Mouse (Mus musculus) CH12.LX (cell line): Measurements from ENCODE around the gene 4921507P07Rik. TPM values are rescaled to one million over a fixed set of nuclear protein-coding genes. Genes with fewer than 3 reads are reported as not detected.

Source experiments
- DNase-seq: peaks from one replicate; pipeline ENCODE4 v3.0.0-alpha.2; 2013; ENCODE audit errors: extremely low read depth
- H3K27ac ChIP-seq: 2 replicates; pipeline ENCODE4 v1.5.1; 2012; ENCODE audit warnings: low read depth, mild to moderate bottlenecking, control low read depth, moderate library complexity; ENCODE audit not compliant: insufficient read depth
- H3K27me3 ChIP-seq: replicated peaks from 2 replicates; pipeline ENCODE3; 2012; ENCODE audit warnings: inconsistent platforms
- H3K36me3 ChIP-seq, 2 experiments: replicated peaks in 1 of 2; 2 replicates each; pipeline versions ENCODE3 to v1.6.1; 2012; ENCODE audit warnings: inconsistent platforms in 1 of 2, low read length in 1 of 2, mild to moderate bottlenecking in 1 of 2, mixed read lengths in 1 of 2, moderate library complexity in 1 of 2; ENCODE audit not compliant: control insufficient read depth in 1 of 2, insufficient read depth in 1 of 2
- H3K4me1 ChIP-seq, 2 experiments: 2 replicates each; pipeline ENCODE4 v1.6.1; 2012; ENCODE audit warnings: inconsistent platforms in 1 of 2, moderate library complexity in 1 of 2; ENCODE audit not compliant: insufficient read depth in 2 of 2, control insufficient read depth in 1 of 2
- H3K4me2 ChIP-seq: 2 replicates; pipeline ENCODE4 v1.6.1; 2012; ENCODE audit warnings: low read depth, mild to moderate bottlenecking, control low read depth; ENCODE audit not compliant: poor library complexity, insufficient read depth, severe bottlenecking
- H3K4me3 ChIP-seq, 3 experiments: fragments of 150-350 bp in 1 of 3; sonication (generic) in 1 of 3; replicated peaks in 1 of 3; 2 replicates each; pipeline versions ENCODE3 to v1.5.1; 2011 to 2012; ENCODE audit warnings: low read depth in 2 of 3, low read length in 2 of 3, mild to moderate bottlenecking in 2 of 3, moderate library complexity in 2 of 3, control low read depth in 1 of 3, improper control_type of control experiment in 1 of 3, inconsistent platforms in 1 of 3, mixed read lengths in 1 of 3; ENCODE audit not compliant: poor library complexity in 1 of 3
- H3K79me2 ChIP-seq: replicated peaks from 2 replicates; pipeline ENCODE4 v1.6.1; 2012; ENCODE audit warnings: mild to moderate bottlenecking, moderate library complexity; ENCODE audit not compliant: control insufficient read depth, poor library complexity, insufficient read depth, severe bottlenecking; ENCODE audit errors: extremely low read depth
- H3K9ac ChIP-seq: 2 replicates; pipeline ENCODE4 v1.6.1; 2012; ENCODE audit warnings: low read depth, mild to moderate bottlenecking, control low read depth, moderate library complexity; ENCODE audit not compliant: insufficient read depth
- H3K9me3 ChIP-seq: replicated peaks from 2 replicates; pipeline ENCODE3; 2012; ENCODE audit warnings: low read length, inconsistent platforms, mixed read lengths
- CHD1 ChIP-seq: IDR thresholded peaks from 2 replicates; pipeline ENCODE4 v1.6.1; 2012; ENCODE audit warnings: low read depth, low read length, improper control_type of control experiment, inconsistent platforms
- CTCF ChIP-seq, 2 experiments: IDR thresholded peaks in 1 of 2; conservative IDR thresholded peaks in 1 of 2; 2 replicates each; pipeline ENCODE4 v1.5.1; 2011 to 2012; ENCODE audit warnings: low read depth in 2 of 2, low read length in 2 of 2, improper control_type of control experiment in 1 of 2, inconsistent platforms in 1 of 2, mild to moderate bottlenecking in 1 of 2, moderate library complexity in 1 of 2
- E2F4 ChIP-seq: IDR thresholded peaks from 2 replicates; pipeline ENCODE4 v1.6.1; 2011; ENCODE audit warnings: low read depth, low read length, improper control_type of control experiment; ENCODE audit not compliant: insufficient replicate concordance
- EP300 ChIP-seq: IDR thresholded peaks from 2 replicates; pipeline ENCODE4 v1.6.1; 2011; ENCODE audit warnings: low read length, improper control_type of control experiment
- HCFC1 ChIP-seq: IDR thresholded peaks from 2 replicates; pipeline ENCODE4 v1.6.1; 2012; ENCODE audit warnings: low read depth, mild to moderate bottlenecking, inconsistent platforms, low read length, improper control_type of control experiment
- IRF4 ChIP-seq: IDR thresholded peaks from 2 replicates; pipeline ENCODE4 v1.6.1; 2014; ENCODE audit warnings: low read depth, mild to moderate bottlenecking, inconsistent platforms, low read length, improper control_type of control experiment
- MAZ ChIP-seq: IDR thresholded peaks from 2 replicates; pipeline ENCODE4 v1.6.1; 2012; ENCODE audit warnings: low read depth, mild to moderate bottlenecking, inconsistent platforms, low read length, improper control_type of control experiment, moderate library complexity
- MEF2A ChIP-seq: IDR thresholded peaks from 2 replicates; pipeline ENCODE4 v1.6.1; 2014; ENCODE audit warnings: low read depth, mild to moderate bottlenecking, inconsistent platforms, low read length, improper control_type of control experiment, borderline replicate concordance
- MXI1 ChIP-seq: IDR thresholded peaks from 2 replicates; pipeline ENCODE4 v1.6.1; 2011; ENCODE audit warnings: mild to moderate bottlenecking, low read depth, low read length, improper control_type of control experiment
- PAX5 ChIP-seq: IDR thresholded peaks from 2 replicates; pipeline ENCODE4 v1.6.1; 2012; ENCODE audit warnings: low read length, inconsistent platforms, mixed read lengths
- POLR2AphosphoS2 ChIP-seq: IDR thresholded peaks from 2 replicates; pipeline ENCODE4 v1.6.1; 2011; ENCODE audit warnings: low read depth, low read length, improper control_type of control experiment
- RCOR1 ChIP-seq: conservative IDR thresholded peaks from 2 replicates; pipeline ENCODE4 v1.6.1; 2012; ENCODE audit warnings: low read depth, mild to moderate bottlenecking, inconsistent platforms, low read length, improper control_type of control experiment
- TBP ChIP-seq: conservative IDR thresholded peaks from 2 replicates; pipeline ENCODE4 v1.6.1; 2011; ENCODE audit warnings: low read depth, low read length, improper control_type of control experiment
- USF2 ChIP-seq: conservative IDR thresholded peaks from 2 replicates; pipeline ENCODE4 v1.6.1; 2011; ENCODE audit warnings: low read depth, low read length, improper control_type of control experiment
- ZNF384 ChIP-seq: IDR thresholded peaks from 2 replicates; pipeline ENCODE4 v1.6.1; 2012; ENCODE audit warnings: low read depth, low read length, improper control_type of control experiment, inconsistent platforms
- dilution Hi-C: fragments of 300-500 bp; cut with MboI; formaldehyde crosslinking; loops from 2 replicates; pipeline ENCODE4 v1.14.3; 2020; ENCODE audit warnings: low sequenced_read_pairs; ENCODE audit not compliant: extremely low pct_unique_long_range_greater_than_20kb, extremely low pct_ligation_motif_present
- in situ Hi-C: fragments of 300-500 bp; cut with MboI; formaldehyde crosslinking; loops from 3 replicates; pipeline ENCODE4 v1.14.3; 2019; ENCODE audit warnings: low sequenced_read_pairs, low pct_ligation_motif_present, low pct_unique_long_range_greater_than_20kb, mixed read lengths
- polyA plus RNA-seq: library from polyadenylated mRNA; unstranded; fragments of >175 nt; gene quantifications from 2 replicates; pipeline ENCODE4 v1.2.1, GENCODE M21; 2012; ENCODE audit warnings: low read depth; ENCODE audit not compliant: insufficient read length
- total RNA-seq, 2 experiments: library from RNA; depleted of rRNA; stranded (reverse); fragments of 300-350 nt in 1 of 2; fragments of >200 nt in 1 of 2; gene quantifications; 2 replicates each; pipeline ENCODE4 v1.2.3; 2012 to 2014

The 4921507P07Rik gene
- total and polyA plus RNA-seq, 3 experiments = 0.13 TPM; not detected in 2

DNA sequence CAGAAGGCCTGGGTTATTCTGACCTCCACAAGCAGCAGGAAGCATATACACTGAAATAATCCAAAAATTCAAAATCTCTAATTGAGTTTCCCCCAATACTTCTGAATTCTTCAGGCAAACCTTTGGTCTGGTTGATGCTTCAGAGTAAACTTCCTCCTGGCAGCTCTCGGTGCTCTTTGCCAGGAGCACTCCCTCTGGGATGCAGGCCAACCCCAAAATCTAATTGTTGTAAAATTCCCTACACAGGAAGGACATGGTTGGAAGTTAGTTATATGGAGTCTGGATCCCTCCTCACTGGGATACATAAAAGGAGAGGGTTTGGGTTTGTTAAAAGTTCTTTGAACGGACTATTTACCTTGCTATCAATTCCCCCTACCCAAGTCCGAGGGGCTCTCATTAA, 48.3 kb upstream of the 4921507P07Rik start:
- DNase-seq = no peak
- H3K27ac ChIP-seq = no peak overlapping the region
- TF ChIP-seq MEF2A = no peak
- TF ChIP-seq MAZ = no peak
- TF ChIP-seq RCOR1 = no peak
- no peak for TF ChIP-seq PAX5
- no peak for TF ChIP-seq MXI1
- no peak for TF ChIP-seq USF2
- no peak overlapping the region for H3K4me3 ChIP-seq
- H3K27me3 ChIP-seq = no peaks in the 10 kb centered on the region
- H3K79me2 ChIP-seq = no peaks in the 10 kb centered on the region
- no peaks in the 10 kb centered on the region for H3K36me3 ChIP-seq
- H3K4me1 ChIP-seq = peaks cover 0 to 16% of the 10 kb centered on the region in 2 experiments; a peak in 2 of 4 replicates
- no peaks in the 10 kb centered on the region for H3K9me3 ChIP-seq
- no peak overlapping the region for H3K9ac ChIP-seq
- dilution Hi-C loops (no loop called here), in situ Hi-C loops (no loop called here)
- no peak overlapping the region for H3K4me2 ChIP-seq

DNA sequence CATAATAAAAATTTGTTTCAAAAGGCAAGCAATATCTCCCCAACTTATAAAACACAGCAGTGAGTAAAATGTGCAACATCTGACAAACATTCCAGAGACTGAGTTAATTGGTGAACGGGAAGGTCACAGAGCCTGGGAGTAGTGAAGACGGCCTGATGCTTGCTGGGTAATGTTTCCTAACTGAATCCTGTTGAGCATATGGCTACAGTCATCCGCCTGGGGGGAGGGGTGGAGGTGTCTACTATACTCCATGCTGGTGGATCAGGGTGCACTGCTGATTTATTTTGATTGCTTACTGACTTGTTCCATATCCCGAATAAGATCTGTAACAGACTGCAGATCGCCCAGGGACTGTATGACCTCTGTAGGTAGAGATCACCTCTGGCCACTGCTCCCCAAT, 45.5 kb upstream of the 4921507P07Rik start:
- DNase-seq = no peak
- Histone ChIP-seq H3K4me2 (no peak overlapping the region), H3K36me3 (no peaks in the 10 kb centered on the region), H3K9me3 (no peaks in the 10 kb centered on the region), H3K27ac (no peak overlapping the region), H3K79me2 (no peaks in the 10 kb centered on the region), H3K4me3 (no peak overlapping the region), H3K27me3 (no peaks in the 10 kb centered on the region), H3K4me1 (peaks cover 0 to 16% of the 10 kb centered on the region in 2 experiments; a peak in 2 of 4 replicates), H3K9ac (no peak overlapping the region)
- in situ Hi-C loops (no loop called here), dilution Hi-C loops (no loop called here)
- TF ChIP-seq POLR2AphosphoS2 (no peak), MXI1 (no peak), CTCF (conservative IDR thresholded peaks at IDR 0.05 in 1 of 2, IDR thresholded peaks at IDR 0.05 in 1 of 2; ENCODE audit: low read depth in 2 of 2, low read length in 2 of 2) (no peak), TBP (no peak), ZNF384 (no peak), HCFC1 (no peak), CHD1 (no peak), E2F4 (no peak)
- TF ChIP-seq, all 38 proteins: peak for 0

DNA sequence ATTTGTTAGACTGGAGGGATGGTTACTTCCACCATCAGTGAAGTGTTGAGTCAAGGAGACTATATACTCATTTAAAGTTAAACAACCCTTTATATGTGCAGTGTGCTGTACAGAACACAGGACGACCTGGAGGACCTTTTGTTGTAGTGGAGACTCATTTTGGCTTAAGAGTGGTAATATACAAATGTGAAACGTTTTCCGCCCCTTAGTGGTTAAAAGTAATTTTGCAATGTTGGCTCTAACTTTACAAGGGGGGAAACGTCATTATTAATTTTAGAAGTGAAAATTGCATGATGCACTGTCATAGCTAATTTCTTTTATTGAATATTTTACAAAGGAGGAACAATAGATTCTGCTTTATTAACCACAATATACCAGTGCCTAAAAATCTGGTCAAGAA, 43.9 kb upstream of the 4921507P07Rik start:
- no peak overlapping the region for H3K27ac ChIP-seq
- no peaks in the 10 kb centered on the region for H3K36me3 ChIP-seq
- H3K4me3 ChIP-seq = no peak overlapping the region
- H3K79me2 ChIP-seq = no peaks in the 10 kb centered on the region
- TF ChIP-seq IRF4 (no peak), EP300 (no peak)
- TF ChIP-seq, all 38 proteins: peak for 0
- H3K4me2 ChIP-seq = no peak overlapping the region
- no peak for DNase-seq
- no peaks in the 10 kb centered on the region for H3K9me3 ChIP-seq
- in situ Hi-C loops (no loop called here), dilution Hi-C loops (no loop called here)
- H3K4me1 ChIP-seq = peaks cover 0 to 14% of the 10 kb centered on the region in 2 experiments; a peak in 2 of 4 replicates
- no peak overlapping the region for H3K9ac ChIP-seq
- H3K27me3 ChIP-seq = no peaks in the 10 kb centered on the region
